Mouse (Mus musculus) ES-E14 (cell line): ENCODE measurements at regions not wholly inside any gene's neighbourhood (a gene's known extent, or its start where the extent isn't known, plus 50 kb on each side); places are given as distances from the start of the nearest gene placed in this dataset.
A peak's percentile ranks its signal among the peaks of the same experiment; 100 is the strongest.

ENCODE experiments used
- DNase-seq: peaks from one replicate; pipeline ENCODE4 v3.0.0-alpha.2; 2013; ENCODE audit warnings: low read depth, low spot score
- H3K27ac ChIP-seq: 2 replicates; pipeline ENCODE4 v1.5.1; 2012; ENCODE audit warnings: low read depth, mild to moderate bottlenecking, low read length, moderate library complexity, mixed read lengths; ENCODE audit not compliant: poor library complexity, insufficient read depth, severe bottlenecking
- H3K36me3 ChIP-seq: 2 replicates; pipeline ENCODE4 v1.6.1; 2012; ENCODE audit warnings: mild to moderate bottlenecking, low read length, moderate library complexity, mixed read lengths; ENCODE audit not compliant: control insufficient read depth, poor library complexity, insufficient read depth, severe bottlenecking
- H3K4me1 ChIP-seq, 2 experiments: fragments of 150-350 bp in 1 of 2; sonication (generic) in 1 of 2; 2 replicates each; pipeline ENCODE4 v1.6.1; 2012; ENCODE audit warnings: low read length in 2 of 2, mild to moderate bottlenecking in 1 of 2, mixed read lengths in 1 of 2; ENCODE audit not compliant: control insufficient read depth in 2 of 2, insufficient read depth in 2 of 2, poor library complexity in 1 of 2
- H3K4me3 ChIP-seq, 2 experiments: fragments of 150-350 bp in 1 of 2; sonication (generic) in 1 of 2; 2 replicates each; pipeline ENCODE4 v1.5.1; 2012; ENCODE audit warnings: low read length in 2 of 2, low read depth in 1 of 2, mild to moderate bottlenecking in 1 of 2, mixed read lengths in 1 of 2; ENCODE audit not compliant: insufficient read depth in 1 of 2, poor library complexity in 1 of 2, severe bottlenecking in 1 of 2
- H3K9ac ChIP-seq: 2 replicates; pipeline ENCODE4 v1.6.1; 2012; ENCODE audit warnings: low read depth, mild to moderate bottlenecking, low read length, mixed read lengths; ENCODE audit not compliant: poor library complexity, insufficient read depth, severe bottlenecking
- H3K9me3 ChIP-seq: fragments of 150-350 bp; sonication (generic); 2 replicates; pipeline ENCODE4 v1.6.1; 2012; ENCODE audit warnings: low read depth, mild to moderate bottlenecking, low read length; ENCODE audit not compliant: control insufficient read depth, insufficient read depth
- CHD2 ChIP-seq: IDR thresholded peaks from 2 replicates; pipeline ENCODE4 v1.6.1; 2014; ENCODE audit warnings: mild to moderate bottlenecking, low read depth, low read length, inconsistent platforms
- HCFC1 ChIP-seq: IDR thresholded peaks from 2 replicates; pipeline ENCODE4 v1.6.1; 2012; ENCODE audit warnings: low read length, inconsistent platforms, borderline replicate concordance; ENCODE audit not compliant: insufficient read depth
- MAFK ChIP-seq: IDR thresholded peaks from 2 replicates; pipeline ENCODE4 v1.6.1; 2014; ENCODE audit warnings: mild to moderate bottlenecking, low read depth, low read length, inconsistent platforms; ENCODE audit not compliant: insufficient read depth
- ZC3H11A ChIP-seq: IDR thresholded peaks from 2 replicates; pipeline ENCODE4 v1.6.1; 2012; ENCODE audit warnings: low read depth, mild to moderate bottlenecking, inconsistent platforms, low read length, borderline replicate concordance
- ZNF384 ChIP-seq: IDR thresholded peaks from 2 replicates; pipeline ENCODE4 v1.6.1; 2012; ENCODE audit warnings: low read depth, low read length, inconsistent platforms
- in situ Hi-C, 2 experiments: fragments of 600-800 bp; cut with MboI; formaldehyde crosslinking; loops; one replicate each; pipeline ENCODE4 v1.15.1; 2025; ENCODE audit warnings: low sequenced_read_pairs in 2 of 2, inconsistent platforms in 1 of 2; ENCODE audit not compliant: unreplicated experiment in 2 of 2

GRCm38 (mm10) chr6:31075209-31075571 is 116.3 kb upstream of the Klf14 start:
- Histone ChIP-seq H3K9me3 (no peaks in the 10 kb centered on the region), H3K9ac (no peak overlapping the region), H3K36me3 (no peaks in the 10 kb centered on the region), H3K4me1 (peaks cover 9 to 19% of the 10 kb centered on the region in 2 experiments; a peak in 3 of 4 replicates), H3K27ac (no peak overlapping the region; the same call in 1 of the 2 replicates), H3K4me3 (no peak overlapping the region)
- DNase-seq, result no peak
- in situ Hi-C loops, result no loop called here
- TF ChIP-seq HCFC1 (no peak), ZNF384 (no peak), CHD2 (no peak), ZC3H11A (no peak), MAFK (no peak)

- Histone ChIP-seq H3K27ac (no peak overlapping the region), H3K4me3 (no peak overlapping the region), H3K36me3 (no peaks in the 10 kb centered on the region), H3K4me1 (peaks cover 9 to 19% of the 10 kb centered on the region in 2 experiments; a peak in 3 of 4 replicates), H3K9ac (no peak overlapping the region), H3K9me3 (no peaks in the 10 kb centered on the region)
- TF ChIP-seq CHD2 (no peak), HCFC1 (no peak), MAFK (peak; percentile 36; the same call in 1 of the 2 replicates), ZNF384 (no peak), ZC3H11A (peak; percentile 89; the same call in 1 of the 2 replicates)
- DNase-seq, result peak; percentile 50
- in situ Hi-C loops, result no loop called here
Observed at GRCm38 (mm10) chr6:31075572-31076477, 116.9 kb upstream of the Klf14 start.

- TF ChIP-seq MAFK, result no peak
- TF ChIP-seq CHD2, result no peak
- TF ChIP-seq ZC3H11A, result no peak
- TF ChIP-seq HCFC1, result no peak
- no peak for TF ChIP-seq ZNF384
- Histone ChIP-seq H3K36me3 (no peaks in the 10 kb centered on the region; the same call in 1 of the 2 replicates), H3K4me1 (peaks cover 9 to 19% of the 10 kb centered on the region in 2 experiments; a peak in 3 of 4 replicates), H3K27ac (no peak overlapping the region; the same call in 1 of the 2 replicates), H3K9ac (no peak overlapping the region), H3K9me3 (no peaks in the 10 kb centered on the region), H3K4me3 (no peak overlapping the region)
- DNase-seq, result no peak
- in situ Hi-C loops, result no loop called here
Observed at GRCm38 (mm10) chr6:31076478-31076834, 117.6 kb upstream of the Klf14 start.

GRCm38 (mm10) chr6:31077216-31077615 is 118.3 kb upstream of the Klf14 start:
- no peak for DNase-seq
- TF ChIP-seq MAFK, result no peak
- TF ChIP-seq CHD2, result no peak
- no peak for TF ChIP-seq ZNF384
- TF ChIP-seq ZC3H11A, result no peak
- no peak for TF ChIP-seq HCFC1
- H3K4me1 ChIP-seq, result peaks cover 9 to 19% of the 10 kb centered on the region in 2 experiments; a peak in 3 of 4 replicates
- no peak overlapping the region for H3K4me3 ChIP-seq
- H3K36me3 ChIP-seq, result no peaks in the 10 kb centered on the region; the same call in 1 of the 2 replicates
- no peaks in the 10 kb centered on the region for H3K9me3 ChIP-seq
- no peak overlapping the region for H3K27ac ChIP-seq
- in situ Hi-C loops, result no loop called here
- no peak overlapping the region for H3K9ac ChIP-seq
